Mouse (Mus musculus): ENCODE measurements around the gene Akap6. TPM values are rescaled to one million over a fixed set of nuclear protein-coding genes. Genes with fewer than 3 reads are reported as not detected.

Akap6 gene
- total RNA-seq, 2 experiments from 2014 or later: 50.8 to 56.3 TPM

GRCm38 (mm10) chr12:52849297-52849696 is 150.1 kb downstream of the Akap6 start:
- no peak for DNase-seq

GRCm38 (mm10) chr12:52850332-52851036 is 151.3 kb downstream of the Akap6 start:
- no peak for DNase-seq

GRCm38 (mm10) chr12:52851221-52851620 is 152.0 kb downstream of the Akap6 start:
- DNase-seq: no peak

- no peak for DNase-seq
Observed at GRCm38 (mm10) chr12:52854236-52854679, 155.1 kb downstream of the Akap6 start.

- DNase-seq: no peak
Observed at GRCm38 (mm10) chr12:52856104-52856503, 156.9 kb downstream of the Akap6 start.

- no peak for DNase-seq
Observed at GRCm38 (mm10) chr12:52857306-52857705, 158.1 kb downstream of the Akap6 start.

- DNase-seq: no peak
Observed at GRCm38 (mm10) chr12:52861922-52862321, 162.7 kb downstream of the Akap6 start.

- DNase-seq: no peak
Observed at GRCm38 (mm10) chr12:52868000-52868624, 168.9 kb downstream of the Akap6 start.

- DNase-seq: no peak
Observed at GRCm38 (mm10) chr12:52871604-52872003, 172.4 kb downstream of the Akap6 start.

- no peak for DNase-seq
Observed at GRCm38 (mm10) chr12:52874332-52874923, 175.2 kb downstream of the Akap6 start.

GRCm38 (mm10) chr12:52876065-52876464 is 176.9 kb downstream of the Akap6 start:
- DNase-seq: no peak

GRCm38 (mm10) chr12:52876978-52877769 is 178.0 kb downstream of the Akap6 start:
- DNase-seq: no peak

GRCm38 (mm10) chr12:52879324-52879723 is 180.1 kb downstream of the Akap6 start:
- no peak for DNase-seq

- no peak for DNase-seq
Observed at GRCm38 (mm10) chr12:52892519-52892918, 193.3 kb downstream of the Akap6 start.

GRCm38 (mm10) chr12:52893656-52894405 is 194.6 kb downstream of the Akap6 start:
- DNase-seq: no peak

- peak; percentile 43 for DNase-seq
Observed at GRCm38 (mm10) chr12:52895672-52896460, 196.7 kb downstream of the Akap6 start.

GRCm38 (mm10) chr12:52896785-52897184 is 197.6 kb downstream of the Akap6 start:
- no peak for DNase-seq

GRCm38 (mm10) chr12:52898130-52898529 is 198.9 kb downstream of the Akap6 start:
- DNase-seq: no peak

GRCm38 (mm10) chr12:52904046-52904445 is 204.9 kb downstream of the Akap6 start:
- no peak for DNase-seq

GRCm38 (mm10) chr12:52908448-52909066 is 209.4 kb downstream of the Akap6 start:
- no peak for DNase-seq

GRCm38 (mm10) chr12:52910345-52910744 is 211.2 kb downstream of the Akap6 start:
- no peak for DNase-seq
